Mouse (Mus musculus) olfactory bulb, adult 2 months (tissue): ENCODE data around the gene Sytl4.

Experiments
- CTCF ChIP-seq: fragments of 200-500 bp; IDR thresholded peaks from 2 replicates; pipeline ENCODE4 v1.5.1; 2012; ENCODE audit warnings: low read depth, mild to moderate bottlenecking, low read length, moderate library complexity; ENCODE audit not compliant: insufficient read depth
- POLR2A ChIP-seq: fragments of 200-500 bp; IDR thresholded peaks from 2 replicates; pipeline ENCODE4 v1.6.1; 2012; ENCODE audit warnings: mild to moderate bottlenecking, low read depth, low read length, moderate library complexity; ENCODE audit not compliant: insufficient read depth

DNA sequence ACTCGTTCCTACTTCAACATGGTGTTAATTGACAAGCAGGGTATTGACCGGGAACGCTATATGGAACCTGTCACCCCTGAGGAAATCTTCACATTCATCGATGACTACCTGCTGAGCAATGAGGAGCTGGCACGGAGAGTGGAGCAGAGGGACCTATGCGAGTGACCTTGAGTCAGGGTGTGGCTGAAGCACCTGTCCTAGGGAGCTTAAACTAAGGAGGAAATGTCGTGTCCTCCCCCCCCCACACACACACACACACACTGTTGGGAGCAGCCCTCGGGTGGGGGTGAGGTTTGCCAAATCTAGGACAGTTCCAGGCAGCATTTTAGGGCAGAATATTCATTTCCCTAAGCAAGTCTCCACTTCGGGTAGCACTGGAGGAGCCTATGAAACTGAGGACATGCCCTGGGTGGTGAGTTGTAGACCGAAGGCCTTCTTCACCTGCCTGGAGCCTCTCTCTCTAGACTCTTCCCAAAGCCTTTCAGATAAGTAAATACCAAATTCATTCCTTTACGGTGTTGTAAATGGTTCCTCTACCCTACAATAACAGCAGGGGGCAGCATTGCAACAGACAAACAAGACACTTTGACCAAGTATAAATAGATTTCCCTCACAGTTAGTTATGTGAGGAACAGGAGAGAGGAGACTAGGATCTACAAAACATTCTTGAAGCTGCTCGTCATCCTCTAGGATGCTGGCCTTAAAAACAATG is 50.2 kb downstream of the Sytl4 start:
- TF ChIP-seq CTCF, result no peak
- no peak for TF ChIP-seq POLR2A
